8 mouse cellular contexts compared by ENCODE assay signal in genomic region chr3:123385118-123385485, GRCm38 (mm10). TPM values are rescaled to one million over a fixed set of nuclear protein-coding genes. Genes with fewer than 3 reads are reported as not detected.
DNase-seq lines count a peak whose midpoint lies in the region; ATAC-seq and TF ChIP-seq lines count a peak whose summit lies in the region.

No protein-coding gene starts in this region.

- no peaks in the 10 kb centered on the region for H3K27me3 ChIP-seq in liver, adult 2 months (ENCODE audit: control insufficient read depth, insufficient read depth, low read length)
- H3K27me3 ChIP-seq in hindbrain, embryonic 14.5 days (ENCODE audit: control insufficient read depth, insufficient read depth, low read length): no peaks in the 10 kb centered on the region
- H3K27me3 ChIP-seq in midbrain, embryonic 15.5 days (replicated peaks): peaks cover 4% of the 10 kb centered on the region; the same call in 1 of the 2 replicates

- no peak for TF ChIP-seq POLR2A in liver, adult 2 months (IDR thresholded peaks at IDR 0.05; ENCODE audit: extremely low read depth, insufficient read depth, low read length)
- no peak for TF ChIP-seq POLR2A in cortical plate, adult 2 months (IDR thresholded peaks at IDR 0.05; ENCODE audit: extremely low read depth, insufficient read depth, low read length)

- H3K9me3 ChIP-seq in hindbrain, embryonic 14.5 days (ENCODE audit: control insufficient read depth, low read length): no peaks in the 10 kb centered on the region
- H3K9me3 ChIP-seq in midbrain, embryonic 15.5 days: no peaks in the 10 kb centered on the region

- H3K79me2 ChIP-seq in liver, adult 2 months (ENCODE audit: control insufficient read depth, insufficient read depth, low read length): peaks cover 2% of the 10 kb centered on the region; the same call in 1 of the 2 replicates

- no peaks in the 10 kb centered on the region; the same call in 1 of the 2 replicates for H3K4me1 ChIP-seq in liver, adult 2 months (ENCODE audit: control insufficient read depth, insufficient read depth, low read length)
- no peaks in the 10 kb centered on the region for H3K4me1 ChIP-seq in cortical plate, adult 2 months (ENCODE audit: control insufficient read depth, insufficient read depth, low read length)
- peaks cover 17% of the 10 kb centered on the region for H3K4me1 ChIP-seq in hindbrain, embryonic 14.5 days (replicated peaks; ENCODE audit: control insufficient read depth, insufficient read depth, low read length)
- H3K4me1 ChIP-seq in midbrain, embryonic 15.5 days: peaks cover 15% of the 10 kb centered on the region

- H3K27ac ChIP-seq in liver, adult 2 months (replicated peaks; ENCODE audit: insufficient read depth, low read depth, low read length): peak overlapping the region; percentile 63; the same call in 1 of the 2 replicates
- H3K27ac ChIP-seq in cortical plate, adult 2 months (ENCODE audit: insufficient read depth, low read length): no peak overlapping the region
- H3K27ac ChIP-seq in hindbrain, embryonic 14.5 days: peak overlapping the region; percentile 84; the same call in 1 of the 2 replicates
- peak overlapping the region; percentile 90 for H3K27ac ChIP-seq in midbrain, embryonic 15.5 days

- H3K36me3 ChIP-seq in liver, adult 2 months (ENCODE audit: control insufficient read depth, insufficient read depth, low read length): peaks cover 2% of the 10 kb centered on the region; the same call in 1 of the 2 replicates
- H3K36me3 ChIP-seq in hindbrain, embryonic 14.5 days (replicated peaks; ENCODE audit: control insufficient read depth, insufficient read depth): peaks cover under 1% of the 10 kb centered on the region
- H3K36me3 ChIP-seq in midbrain, embryonic 15.5 days (replicated peaks): no peaks in the 10 kb centered on the region; the same call in 1 of the 2 replicates

- 6% methylated on average over 6 of the region's 6 CpGs for WGBS in liver, adult 2 months
- 12% methylated on average over 6 of the region's 6 CpGs for WGBS in hindbrain, embryonic 14.5 days
- 13% methylated on average over 6 of the region's 6 CpGs for WGBS in midbrain, embryonic 15.5 days

- H3K4me2 ChIP-seq in hindbrain, embryonic 14.5 days (replicated peaks): peak overlapping the region; percentile 76
- H3K4me2 ChIP-seq in midbrain, embryonic 15.5 days: peak overlapping the region; percentile 77

- 0 out of 2 replicates have a peak, but pooled peaks have one; percentile 0 for ATAC-seq in hindbrain, embryonic 14.5 days (ENCODE audit: low FRiP score)
- peak; percentile 15 for ATAC-seq in midbrain, embryonic 15.5 days (replicated peaks)

- H3K9ac ChIP-seq in liver, adult 2 months (ENCODE audit: low read depth, low read length): peak overlapping the region; percentile 83
- H3K9ac ChIP-seq in hindbrain, embryonic 14.5 days: peak overlapping the region; percentile 77
- peak overlapping the region; percentile 69 for H3K9ac ChIP-seq in midbrain, embryonic 15.5 days

- no peak for TF ChIP-seq CTCF in liver, adult 2 months (IDR thresholded peaks at IDR 0.05; ENCODE audit: low read depth, low read length)
- TF ChIP-seq CTCF in cortical plate, adult 2 months (IDR thresholded peaks at IDR 0.05; ENCODE audit: extremely low read depth, insufficient read depth, low read length): no peak

- no peak for DNase-seq in liver, adult 2 months (ENCODE audit: extremely low read depth, low read depth, low spot score)
- no peak for DNase-seq in liver
- DNase-seq in hindbrain, embryonic 14.5 days (ENCODE audit: low spot score): no peak
- DNase-seq in spleen, postnatal 36 days (ENCODE audit: low spot score in 2 of 2): no peak
- no peak for DNase-seq in right cerebral cortex, adult 18-20 months
- DNase-seq in urinary bladder, postnatal 36 days (ENCODE audit: low spot score in 2 of 2): no peak

- H3K4me3 ChIP-seq in liver, adult 2 months (ENCODE audit: insufficient read depth, low read depth, low read length): peak overlapping the region; percentile 90
- H3K4me3 ChIP-seq in cortical plate, adult 2 months (ENCODE audit: insufficient read depth, low read length): peak overlapping the region; percentile 85
- peak overlapping the region; percentile 56 for H3K4me3 ChIP-seq in hindbrain, embryonic 14.5 days (replicated peaks; ENCODE audit: low read length)
- H3K4me3 ChIP-seq in midbrain, embryonic 15.5 days: peak overlapping the region; percentile 68

RNA-seq across cellular contexts. Expression of gene Mettl14, which starts 0.8 kb away (rescaled TPM):
- 2.9 and 3.9 TPM in 2 replicates for total RNA-seq in liver, adult 2 months (2014; rRNA removed)
- polyA plus RNA-seq in liver, adult 2 months (2012; rRNA removed): 1.9 and 2.9 TPM in 2 replicates
- 12.2 and 12.6 TPM in 2 replicates for polyA plus RNA-seq in cortical plate, adult 2 months (2012; rRNA removed)
- 16.3 and 17.9 TPM in 2 replicates for polyA plus RNA-seq in hindbrain, embryonic 14.5 days (2014; fragmentation: Nextera tagmentation; extraction: Ambion mirVana)
- polyA plus RNA-seq in midbrain, embryonic 15.5 days (2015; fragmentation: Nextera tagmentation; extraction: Ambion mirVana): 21.6 and 22.3 TPM in 2 replicates
